Mouse (Mus musculus) spleen, adult 10 weeks (tissue): ENCODE measurements around the gene Trem1. TPM values are rescaled to one million over a fixed set of nuclear protein-coding genes. Genes with fewer than 3 reads are reported as not detected.

Source experiments
- polyA plus RNA-seq: library from polyadenylated mRNA; stranded (reverse); fragments of 350-450 nt; fragmentation: Illumina TruSeq; extraction: RNeasy Lipid Tissue Mini Kit (QIAGEN cat#74804); gene quantifications from one replicate; pipeline ENCODE4 v1.2.3, GENCODE M21; 2015; ENCODE audit warnings: low replicate concordance; ENCODE audit not compliant: insufficient read depth

The Trem1 gene
- polyA plus RNA-seq = 3.4 TPM

GRCm38 (mm10) chr17:48232518-48232917 lies at the start of gene Trem1:
Trem1 (plus strand) TSS chr17:48232768.

DNA sequence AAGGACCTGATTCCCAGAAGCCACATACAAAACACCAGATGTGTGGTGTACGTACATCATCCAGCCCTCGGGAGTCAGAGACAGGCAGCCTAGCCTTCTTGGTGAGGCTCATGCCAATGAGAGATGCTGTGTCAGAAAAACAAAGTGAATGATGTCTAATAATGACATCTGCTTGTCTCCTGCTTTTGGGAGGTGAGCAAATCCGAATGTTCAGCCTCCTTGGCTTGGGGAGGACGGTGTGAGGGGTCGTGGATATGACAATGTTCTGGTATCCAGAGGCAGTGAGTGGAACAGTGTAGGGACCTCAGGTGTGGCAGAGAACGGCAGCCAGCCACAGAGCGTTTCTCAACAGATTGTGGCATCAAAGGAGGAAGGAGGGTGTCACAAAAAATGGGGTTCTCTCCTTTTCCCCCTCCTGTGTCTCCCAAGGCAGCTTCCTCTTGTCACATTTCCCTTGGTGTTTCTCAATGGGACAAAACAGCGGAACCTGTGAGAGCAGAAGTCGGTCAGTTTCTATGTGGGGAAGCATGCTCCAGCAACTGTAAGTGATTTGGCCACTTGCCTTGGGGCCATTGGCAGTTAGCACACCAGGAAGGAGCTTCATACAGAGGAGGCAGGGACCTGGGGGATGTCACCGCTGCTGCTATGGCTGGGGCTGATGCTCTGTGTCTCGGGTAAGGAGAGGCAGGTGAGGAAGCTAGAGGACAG lies 14.8 kb downstream of the Trem1 start, which contains the start of gene Trem3:
TSS of gene Trem3 (plus strand) at position 557 of the 708 bp plus-strand sequence.

DNA sequence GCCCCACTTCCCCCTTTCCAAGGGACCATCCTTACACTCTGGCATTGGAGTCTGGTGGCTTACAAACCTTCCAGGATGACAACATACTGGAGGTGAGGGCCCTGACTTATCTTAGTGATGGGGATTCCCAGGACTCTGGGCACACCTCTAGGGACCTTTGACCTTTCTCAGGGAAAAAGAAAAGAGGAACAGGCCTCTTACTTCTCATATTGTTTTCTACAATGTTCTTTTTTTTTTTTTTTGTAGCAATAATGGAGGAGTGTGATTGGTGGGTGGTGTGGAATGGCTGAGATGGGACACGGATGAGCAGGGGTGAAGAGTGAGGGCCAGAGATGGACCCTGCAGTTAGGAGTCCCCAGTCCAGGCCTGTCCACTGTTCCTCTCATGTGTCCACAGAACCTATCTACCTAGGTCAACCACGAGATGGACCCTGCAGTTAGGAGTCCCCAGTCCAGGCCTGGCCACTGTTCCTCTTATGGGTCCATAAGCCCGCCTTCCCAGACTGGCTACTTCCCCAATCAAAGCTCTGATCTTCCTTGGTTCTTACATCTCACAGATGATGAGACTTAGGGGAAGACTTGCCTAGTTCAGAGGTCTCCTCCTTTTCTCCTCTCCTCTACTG lies 31.3 kb downstream of the Trem1 start, which contains the start of gene Treml4:
TSS of gene Treml4 (plus strand) at position 555 of the 622 bp plus-strand sequence.

Other genes starting within 250 kb of the Trem1 start
- gene 1700122O11Rik, start 194.5 kb upstream of the Trem1 start, polyA plus RNA-seq = not detected
- gene 1700067P10Rik, start 143.4 kb upstream of the Trem1 start, polyA plus RNA-seq = not detected
- 0.32 TPM for gene 9830107B12Rik, start 86.5 kb upstream of the Trem1 start, polyA plus RNA-seq
- gene A530064D06Rik, start 65.5 kb upstream of the Trem1 start, polyA plus RNA-seq = 4.2 TPM
- gene Trem3, start 15.0 kb downstream of the Trem1 start, polyA plus RNA-seq = 3.7 TPM
- gene Treml4, start 31.5 kb downstream of the Trem1 start, polyA plus RNA-seq = 80.5 TPM
- gene Treml2, start 66.7 kb downstream of the Trem1 start, polyA plus RNA-seq = 78.2 TPM
- gene B430306N03Rik, start 83.4 kb downstream of the Trem1 start, polyA plus RNA-seq = 14.7 TPM
- 0.29 TPM for gene Trem2, start 113.6 kb downstream of the Trem1 start, polyA plus RNA-seq
- gene Treml1, start 127.1 kb downstream of the Trem1 start, polyA plus RNA-seq = 4.1 TPM
- 86.0 TPM for gene Nfya, start 177.1 kb downstream of the Trem1 start, polyA plus RNA-seq
- gene Oard1, start 177.2 kb downstream of the Trem1 start, polyA plus RNA-seq = 75.5 TPM
- 0.83 TPM for gene Apobec2, start 200.2 kb downstream of the Trem1 start, polyA plus RNA-seq
- 8.9 TPM for gene Tspo2, start 218.8 kb downstream of the Trem1 start, polyA plus RNA-seq
- 9.0 TPM for gene Unc5cl, start 222.1 kb downstream of the Trem1 start, polyA plus RNA-seq